Mouse (Mus musculus): ENCODE results near the gene Zdhhc1.

The Zdhhc1 gene

DNA sequence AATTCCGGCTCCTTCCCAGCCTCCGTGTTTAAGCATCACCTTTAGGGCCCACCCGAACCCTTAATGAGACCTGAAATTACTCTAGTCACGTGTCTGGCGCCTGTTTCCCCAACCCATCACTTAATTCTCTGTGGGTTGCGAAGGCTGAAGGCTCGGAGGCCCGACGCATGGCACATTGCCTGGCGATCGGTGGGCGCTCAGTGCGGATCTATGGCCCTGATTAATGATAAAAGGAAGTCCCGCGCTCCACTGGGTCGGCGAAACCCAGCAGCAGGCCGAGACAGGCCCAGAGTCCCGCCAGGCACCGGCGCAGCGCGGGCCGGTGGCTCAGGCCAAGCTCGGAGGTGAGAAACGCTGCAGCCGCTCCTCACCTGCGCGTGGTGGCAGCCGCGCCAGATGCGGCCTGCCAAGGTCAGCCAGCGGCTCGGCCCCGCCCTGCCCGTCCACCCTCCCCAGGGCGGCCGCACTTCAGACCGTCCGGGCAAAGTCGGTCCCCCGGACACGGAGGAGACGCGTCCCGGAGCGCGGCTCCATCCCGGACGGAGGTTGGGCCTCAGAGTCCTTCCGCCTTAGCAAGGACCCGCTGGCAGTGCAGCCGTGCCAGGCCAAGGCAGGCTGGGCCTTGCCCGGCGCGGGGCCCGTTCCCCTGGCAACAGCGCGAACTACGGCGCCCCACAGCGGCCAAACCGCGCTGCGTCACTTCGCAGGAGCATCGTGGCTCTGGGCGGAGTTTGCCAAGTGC, at the start of gene Zdhhc1:
TSS of gene Zdhhc1 (minus strand) at position 464 of the 742 bp plus-strand sequence.
- DNase-seq (ENCODE audit: low spot score), result peak; percentile 88

DNA sequence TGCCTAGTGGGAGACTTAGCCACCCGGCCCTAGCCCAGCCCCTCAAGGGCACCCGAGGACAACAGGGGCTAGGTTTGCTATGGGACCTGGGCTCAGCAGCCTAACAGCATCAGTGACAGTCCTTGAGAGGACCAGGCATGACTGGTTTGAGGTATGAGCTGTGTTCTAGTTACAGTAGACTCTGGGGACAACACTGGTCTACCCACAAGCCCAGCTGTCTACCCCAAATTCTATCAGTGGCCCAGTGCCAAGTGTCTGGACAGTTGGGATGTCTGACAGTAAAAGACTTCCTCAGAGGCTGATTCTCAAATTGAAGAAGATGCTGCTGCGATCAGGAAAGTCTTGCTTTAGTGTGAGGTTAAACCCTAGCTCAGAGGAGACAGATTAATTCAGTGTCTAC, 48.5 kb upstream of the Zdhhc1 start:
- no peak for DNase-seq (ENCODE audit: low spot score)

DNA sequence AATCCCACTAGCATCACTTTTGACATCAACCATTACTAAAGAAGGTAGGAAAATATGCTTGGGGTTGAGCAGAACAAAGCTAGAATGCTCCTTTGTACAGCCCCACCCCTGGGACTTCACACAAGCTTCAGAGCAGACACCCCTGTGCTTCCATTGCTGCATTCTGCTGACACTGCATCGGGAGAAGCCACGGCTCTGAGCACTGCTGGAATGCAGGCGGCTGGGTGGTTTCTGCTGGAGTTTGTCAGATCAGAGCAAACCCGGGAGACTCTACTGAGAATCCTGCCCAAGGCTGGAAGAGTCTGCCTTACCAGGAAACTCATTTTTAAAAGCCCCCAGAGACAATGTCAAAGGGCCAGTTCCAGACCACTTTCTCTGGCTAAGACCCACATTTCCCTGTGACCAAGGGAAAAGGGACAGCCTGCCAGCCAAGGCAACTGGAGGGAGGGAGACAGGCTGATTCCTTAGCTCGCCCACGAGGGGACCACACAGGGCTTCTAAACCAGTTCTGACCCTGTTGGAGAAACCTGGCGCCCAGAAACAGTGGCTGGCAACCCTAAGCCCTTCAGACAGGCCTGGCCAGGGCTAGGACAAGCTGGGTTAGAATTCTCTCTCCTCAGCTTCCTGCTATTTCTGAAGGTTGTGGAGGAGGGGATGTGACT, 48.0 kb upstream of the Zdhhc1 start:
- no peak for DNase-seq (ENCODE audit: low spot score)

DNA sequence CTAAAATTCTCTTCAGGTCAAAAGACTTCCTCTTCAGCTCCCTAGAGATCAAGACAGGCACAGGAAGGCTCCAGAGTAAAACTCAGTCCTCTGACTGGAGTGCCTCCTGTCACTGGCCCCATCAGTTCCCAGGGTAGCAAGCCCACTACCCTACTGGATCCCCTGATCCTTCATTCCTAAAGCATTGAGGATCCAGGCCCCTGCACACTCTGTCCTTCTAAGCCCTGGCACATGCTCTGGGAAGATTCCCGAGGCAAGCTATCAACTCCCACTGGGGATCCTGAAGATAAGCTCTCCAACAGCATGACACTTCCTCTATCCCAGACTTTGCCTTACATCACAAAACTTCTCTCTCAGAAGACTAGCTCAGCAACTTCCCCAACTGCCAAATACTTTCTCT, 47.0 kb upstream of the Zdhhc1 start:
- no peak for DNase-seq (ENCODE audit: low spot score)

DNA sequence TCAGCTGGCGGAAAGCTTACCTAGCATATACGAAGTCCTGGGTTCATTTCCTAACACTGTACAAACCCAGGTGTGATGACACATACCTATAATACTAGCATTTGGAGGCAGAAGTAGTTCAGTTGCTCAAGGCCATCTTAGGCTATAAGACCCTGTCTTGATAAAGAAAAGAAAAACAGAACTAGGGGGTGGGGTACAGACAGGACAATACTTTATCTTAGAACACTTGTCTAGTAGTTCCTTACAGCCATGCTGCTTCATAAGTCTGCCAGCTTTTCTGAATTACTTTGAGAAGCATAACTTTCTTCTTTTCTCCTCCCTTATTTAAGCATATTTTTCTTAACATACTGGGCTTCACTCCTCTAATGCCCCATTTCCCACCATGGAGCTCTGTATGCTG, 46.1 kb upstream of the Zdhhc1 start:
- DNase-seq (ENCODE audit: low spot score), result no peak

DNA sequence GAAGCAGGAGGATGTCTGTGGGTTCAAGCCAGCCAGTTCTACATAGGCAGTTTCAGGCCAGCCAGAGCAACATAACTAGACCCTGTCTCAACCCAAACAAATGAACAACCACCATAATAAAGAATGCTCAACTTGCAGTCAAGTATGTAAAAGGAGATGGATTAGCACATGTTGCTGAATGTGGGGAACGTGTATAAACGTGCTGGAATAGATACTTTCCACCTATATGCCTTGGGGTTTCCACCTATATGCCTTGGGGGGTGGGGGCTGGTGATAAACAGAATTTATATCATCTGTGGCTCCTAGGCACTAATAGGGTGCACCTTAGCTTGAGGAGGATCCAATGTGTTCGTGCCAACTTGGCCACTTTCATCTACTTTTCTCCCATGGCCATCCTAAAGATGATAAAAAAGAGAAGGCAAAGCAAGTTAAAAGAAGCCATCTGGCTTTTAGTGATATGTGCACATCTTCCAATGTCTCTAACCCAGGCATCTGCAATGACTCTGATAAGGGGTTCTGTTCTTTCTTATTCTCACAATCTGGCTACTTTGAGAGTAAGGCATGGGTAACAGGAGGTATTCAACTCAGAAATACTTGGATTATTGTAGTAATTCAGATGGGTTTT, 45.4 kb upstream of the Zdhhc1 start:
- DNase-seq (ENCODE audit: low spot score), result no peak

DNA sequence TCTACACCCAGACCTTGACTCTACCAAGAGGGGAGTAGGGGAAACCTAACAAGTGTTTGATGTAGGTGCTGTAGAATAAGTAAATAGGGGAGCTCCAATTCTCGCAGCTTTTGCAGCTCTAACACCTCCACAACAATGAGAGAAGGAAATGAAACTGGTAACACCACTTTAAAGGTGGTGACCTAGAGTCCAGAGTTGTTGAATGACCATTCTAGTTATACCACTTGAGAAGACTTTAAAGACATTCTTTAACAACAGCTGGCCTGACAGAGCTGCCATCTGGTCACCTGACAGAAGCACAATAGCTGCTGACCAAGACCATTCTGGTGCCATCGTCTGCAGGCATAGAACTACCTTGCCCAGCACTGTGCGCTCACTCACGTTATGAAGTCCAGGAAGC, 42.2 kb upstream of the Zdhhc1 start:
- DNase-seq (ENCODE audit: low spot score), result no peak

DNA sequence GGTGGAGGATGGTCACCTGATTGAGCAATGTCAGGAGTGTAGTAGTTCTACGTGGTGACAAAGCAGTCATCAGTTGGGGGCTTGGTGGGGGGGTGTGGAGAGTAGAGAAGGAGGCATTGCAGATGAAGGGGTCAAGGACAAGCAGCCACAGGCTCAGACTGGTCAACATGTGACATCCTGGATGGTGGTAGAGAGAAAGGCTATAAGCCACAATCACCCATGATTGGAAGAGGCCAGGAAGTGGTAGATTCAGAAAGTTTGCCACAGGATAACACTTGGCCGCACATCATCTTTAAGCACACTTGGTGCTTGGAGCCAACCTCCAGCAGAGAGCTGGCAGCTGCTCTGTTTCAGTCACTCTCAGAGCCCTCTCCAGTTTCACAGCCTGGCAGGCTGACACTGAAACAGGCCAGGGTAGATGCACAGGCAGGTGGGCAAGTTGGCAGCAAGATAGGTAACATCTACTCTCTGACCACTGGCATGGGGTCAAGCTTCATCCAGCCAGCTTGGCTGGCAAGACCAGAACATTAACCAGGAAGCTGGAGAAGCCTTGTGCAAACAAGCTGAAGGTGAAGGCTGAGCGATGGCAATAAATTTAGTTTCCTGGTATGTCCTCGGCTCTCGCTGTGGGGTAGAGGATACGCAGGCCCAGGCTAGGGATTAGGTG, 40.4 kb upstream of the Zdhhc1 start:
- no peak for DNase-seq (ENCODE audit: low spot score)

DNA sequence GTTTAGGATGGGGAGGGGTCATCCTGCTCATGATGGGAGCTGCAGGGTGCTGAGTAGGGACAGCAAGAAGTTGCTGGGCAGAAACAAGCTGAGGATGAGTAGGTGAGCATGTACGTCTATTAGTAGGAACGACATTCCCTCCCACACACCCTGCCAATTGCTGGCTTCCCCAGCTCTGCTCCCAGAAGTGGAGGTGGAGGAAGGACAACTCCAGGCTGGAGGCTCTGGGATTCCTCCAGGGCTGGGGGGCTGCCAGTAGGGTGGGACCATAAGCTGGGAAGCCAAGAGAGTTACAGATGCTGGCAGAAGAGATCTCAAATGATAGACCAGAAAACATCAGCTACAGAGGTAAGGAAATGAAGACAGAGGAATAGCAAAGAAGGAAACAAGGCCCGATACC, 39.8 kb upstream of the Zdhhc1 start:
- no peak for DNase-seq (ENCODE audit: low spot score)

DNA sequence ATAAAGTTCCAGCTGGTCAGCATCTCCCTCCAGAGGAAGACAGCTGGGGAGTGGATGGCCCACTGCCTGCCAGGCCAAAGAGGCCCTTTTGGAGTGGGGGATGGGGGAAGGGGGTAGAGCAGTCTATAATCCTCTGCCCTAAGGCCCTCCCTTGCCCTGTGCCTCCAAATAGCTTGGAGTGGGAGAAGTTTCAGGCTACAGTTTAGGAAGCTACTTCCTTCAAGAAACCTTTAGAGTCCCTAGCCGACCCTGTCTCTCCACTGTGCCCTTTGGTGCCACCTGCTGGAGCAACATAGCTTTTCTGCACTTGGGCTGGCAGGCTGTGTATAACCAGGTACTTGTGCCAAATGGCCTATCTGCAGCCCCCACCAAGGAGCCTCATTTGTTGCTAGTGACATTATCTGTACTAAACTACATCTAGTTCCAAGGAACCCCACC, 37.2 kb upstream of the Zdhhc1 start:
- peak; percentile 64 for DNase-seq (ENCODE audit: low spot score)

DNA sequence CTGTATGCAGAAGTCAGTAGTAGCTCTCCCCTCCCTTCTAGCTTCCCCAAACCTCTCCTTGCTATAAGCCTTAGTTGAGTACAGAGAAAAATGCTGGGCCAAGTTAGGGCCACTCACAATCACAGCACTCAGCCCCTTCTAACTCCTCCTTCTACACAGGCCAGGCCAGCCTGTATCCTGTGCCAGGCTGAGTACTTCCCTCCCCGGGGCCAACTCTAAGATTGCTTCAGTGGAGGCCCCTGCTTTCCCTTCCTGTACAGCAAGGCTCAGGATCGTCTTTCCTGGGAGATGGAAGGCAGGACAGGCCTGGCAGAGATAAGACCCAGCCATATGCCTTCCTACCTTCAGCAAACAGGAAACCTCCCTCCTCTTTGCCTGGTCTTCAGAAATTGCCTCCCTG, 36.7 kb upstream of the Zdhhc1 start:
- DNase-seq (ENCODE audit: low spot score), result no peak

DNA sequence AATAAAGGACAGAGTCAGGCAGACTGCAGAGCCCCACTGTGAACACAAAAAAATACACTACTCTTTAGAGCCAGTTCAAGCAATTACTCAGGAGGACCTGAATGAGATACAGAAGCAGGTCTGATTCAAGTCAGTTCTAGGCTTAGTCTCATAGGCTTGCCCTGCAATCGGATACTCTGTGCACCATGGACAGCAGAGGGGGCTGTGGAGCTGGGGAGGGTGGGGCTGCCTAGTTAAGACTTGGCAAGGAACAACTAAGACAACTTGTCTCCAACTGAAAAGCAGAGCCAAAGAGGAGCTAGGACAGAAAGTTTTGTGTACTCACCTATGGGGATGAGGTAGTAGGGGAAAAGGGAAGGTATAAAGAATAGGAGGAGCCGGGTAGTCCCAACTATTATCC, 35.1 kb upstream of the Zdhhc1 start:
- no peak for DNase-seq (ENCODE audit: low spot score)

DNA sequence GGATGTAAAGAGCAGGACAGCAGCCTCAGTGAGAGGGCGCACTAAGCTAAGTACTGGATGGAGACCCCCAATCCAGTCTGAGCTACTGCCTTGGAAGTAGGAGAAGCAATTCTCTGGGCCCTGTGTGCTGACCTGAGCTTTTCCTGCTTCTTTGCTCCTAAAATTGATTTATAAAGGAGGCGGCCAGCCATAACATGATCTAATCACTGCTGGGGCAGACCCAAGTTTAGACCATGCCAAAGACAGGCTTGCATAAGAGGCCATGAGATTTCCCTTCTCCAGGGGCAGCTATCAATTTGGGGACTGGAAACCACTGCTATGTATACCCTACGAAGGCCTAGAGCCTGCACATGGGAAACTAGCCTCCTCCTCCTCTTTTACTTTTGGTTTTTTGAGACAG, 32.6 kb upstream of the Zdhhc1 start:
- DNase-seq (ENCODE audit: low spot score), result no peak

DNA sequence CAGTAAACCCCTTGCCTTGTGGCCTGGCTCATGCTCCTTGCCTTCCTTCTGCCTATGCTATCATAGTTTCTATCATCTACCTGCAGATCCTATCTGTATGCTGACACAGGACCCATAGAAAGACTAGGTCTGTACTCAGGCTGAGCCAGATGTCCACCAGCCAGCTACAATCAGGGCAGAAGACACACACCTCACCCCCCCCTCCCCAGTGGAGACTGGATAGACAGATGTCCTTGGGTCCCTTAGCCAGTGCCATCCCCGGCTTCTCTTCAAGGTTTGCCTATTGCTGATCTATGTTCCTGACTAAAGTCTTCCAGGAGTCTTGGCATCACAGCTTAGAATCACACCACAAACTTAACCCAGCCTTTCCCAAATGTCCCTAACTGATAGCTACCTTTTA, 31.5 kb upstream of the Zdhhc1 start:
- DNase-seq (ENCODE audit: low spot score), result no peak

DNA sequence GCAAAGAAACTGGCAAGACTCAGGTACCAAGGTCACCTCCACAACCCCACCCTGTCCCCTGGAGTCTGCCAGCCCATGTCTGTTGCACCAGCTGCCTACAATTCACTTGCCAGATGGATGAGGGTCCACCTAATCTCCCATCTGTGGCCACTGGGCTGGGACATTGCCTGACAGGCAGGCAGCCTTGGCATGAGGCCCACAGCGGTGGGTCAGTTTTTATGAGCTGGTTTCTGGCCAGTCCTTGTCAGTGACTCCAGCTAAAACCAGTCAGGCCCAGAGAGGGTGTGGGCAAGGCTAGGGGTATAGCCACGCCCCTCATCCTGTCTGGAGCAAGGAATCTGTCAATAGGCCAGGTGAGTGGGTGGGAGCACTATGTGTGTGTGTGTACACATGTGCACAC, 30.4 kb upstream of the Zdhhc1 start:
- DNase-seq (ENCODE audit: low spot score), result no peak

DNA sequence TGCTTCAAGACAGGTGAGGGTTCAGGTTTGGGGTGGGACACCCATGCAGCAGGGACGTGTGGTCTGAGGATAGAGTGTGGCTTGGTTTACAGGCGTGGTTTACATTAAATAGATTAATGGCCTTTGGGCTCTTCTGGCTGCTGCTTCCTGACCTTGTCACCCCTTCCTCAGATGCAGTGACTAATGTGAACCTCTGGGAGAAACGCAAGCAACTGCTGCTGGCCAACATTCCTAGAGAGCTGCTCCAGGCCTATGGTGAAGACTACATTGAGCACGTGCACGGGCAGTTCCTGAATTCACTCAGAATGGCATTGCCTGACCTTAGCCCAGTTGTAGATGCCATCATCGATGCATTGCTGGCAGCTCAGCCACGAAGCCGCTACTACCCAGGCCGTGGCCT, 26.2 kb upstream of the Zdhhc1 start:
- no peak for DNase-seq (ENCODE audit: low spot score)

DNA sequence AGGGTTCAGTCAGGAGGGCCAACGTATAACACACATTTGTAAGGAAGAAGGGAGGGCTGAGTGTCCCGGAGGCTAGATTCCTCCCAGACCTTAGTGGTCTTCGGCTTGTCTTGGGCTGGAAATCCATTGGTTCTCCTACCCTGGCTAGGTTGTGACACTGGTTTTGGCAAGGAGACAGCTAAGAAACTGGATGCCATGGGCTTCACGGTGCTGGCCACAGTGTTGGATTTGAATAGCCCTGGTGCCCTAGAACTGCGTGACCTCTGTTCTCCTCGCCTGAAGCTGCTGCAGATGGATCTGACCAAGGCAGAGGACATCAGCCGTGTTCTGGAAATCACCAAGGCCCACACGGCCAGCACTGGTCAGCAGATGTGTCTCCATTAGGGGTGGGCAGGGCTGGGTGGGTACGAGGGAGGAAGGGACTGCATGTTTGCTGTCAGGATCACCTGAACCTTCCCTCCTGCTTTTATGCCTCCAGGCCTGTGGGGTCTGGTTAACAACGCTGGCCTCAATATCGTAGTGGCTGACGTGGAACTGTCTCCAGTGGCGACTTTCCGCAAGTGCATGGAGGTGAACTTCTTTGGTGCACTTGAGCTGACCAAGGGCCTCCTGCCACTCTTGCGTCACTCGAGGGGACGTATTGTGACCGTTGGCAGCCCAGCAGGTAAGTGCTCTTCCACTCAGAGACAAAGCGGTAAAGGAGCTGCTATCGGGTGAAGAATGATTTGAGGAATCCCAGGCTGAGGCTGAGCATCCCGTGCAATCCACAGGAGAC, 25.5 kb upstream of the Zdhhc1 start:
- DNase-seq (ENCODE audit: low spot score), result no peak

DNA sequence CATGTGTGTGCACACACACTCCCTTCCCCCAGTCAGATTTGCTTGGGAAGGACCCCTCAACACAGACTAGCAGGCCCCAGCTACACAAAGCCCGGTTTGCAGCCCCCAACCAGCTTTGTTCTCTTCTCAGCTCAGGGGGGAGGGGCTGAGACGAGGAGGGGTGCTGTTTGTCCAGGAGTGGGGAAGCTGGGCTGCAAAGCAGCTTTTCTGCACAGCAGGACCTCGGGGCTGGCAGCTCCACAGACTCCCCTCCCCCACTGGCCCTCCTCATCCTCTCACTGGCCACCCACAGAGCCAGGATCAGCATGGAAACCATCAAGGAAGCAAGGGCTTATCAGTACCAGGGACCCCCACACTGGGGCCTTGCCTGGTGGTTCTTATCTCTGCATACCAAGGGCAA, 24.4 kb upstream of the Zdhhc1 start:
- DNase-seq (ENCODE audit: low spot score), result no peak

DNA sequence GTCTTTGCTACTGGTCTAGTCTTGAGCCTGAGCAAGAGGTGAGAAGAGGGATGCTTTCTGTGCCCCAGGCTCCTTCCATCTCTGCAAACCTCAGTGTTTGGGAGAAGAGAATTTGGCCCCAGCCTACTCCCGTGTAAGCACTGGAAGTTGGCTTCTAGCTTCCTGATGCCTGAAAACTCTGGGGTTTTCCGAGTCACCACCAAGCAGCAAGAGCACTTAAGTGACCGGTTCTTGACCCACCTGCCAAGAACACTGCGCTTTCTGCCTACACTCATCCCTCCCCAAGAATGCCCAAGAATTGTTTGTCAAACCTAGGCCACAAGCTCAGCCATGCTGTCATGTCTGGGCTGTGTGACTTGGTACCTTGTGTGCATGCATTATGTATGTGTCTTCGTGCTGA, 23.8 kb upstream of the Zdhhc1 start:
- no peak for DNase-seq (ENCODE audit: low spot score)

DNA sequence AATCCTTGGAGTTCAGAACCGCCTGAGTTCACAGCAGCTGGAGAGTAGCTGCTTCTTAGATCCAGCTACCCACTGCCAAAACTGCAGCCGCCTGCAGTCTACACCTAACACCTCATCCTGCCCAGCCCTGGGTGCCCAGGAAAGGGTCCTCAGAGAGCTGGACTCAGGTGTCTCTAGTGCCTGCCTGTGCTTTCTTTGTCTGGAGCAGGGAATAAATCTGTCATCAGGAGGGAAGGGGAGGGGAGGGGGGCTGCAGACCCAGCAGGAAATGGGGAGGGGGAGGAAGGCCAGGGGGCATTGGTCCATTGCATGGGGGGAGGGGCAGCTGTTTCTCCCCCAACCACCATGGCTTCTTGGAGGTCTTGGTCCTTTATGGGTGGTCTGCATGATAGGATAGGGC, 22.9 kb upstream of the Zdhhc1 start:
- DNase-seq (ENCODE audit: low spot score), result no peak

DNA sequence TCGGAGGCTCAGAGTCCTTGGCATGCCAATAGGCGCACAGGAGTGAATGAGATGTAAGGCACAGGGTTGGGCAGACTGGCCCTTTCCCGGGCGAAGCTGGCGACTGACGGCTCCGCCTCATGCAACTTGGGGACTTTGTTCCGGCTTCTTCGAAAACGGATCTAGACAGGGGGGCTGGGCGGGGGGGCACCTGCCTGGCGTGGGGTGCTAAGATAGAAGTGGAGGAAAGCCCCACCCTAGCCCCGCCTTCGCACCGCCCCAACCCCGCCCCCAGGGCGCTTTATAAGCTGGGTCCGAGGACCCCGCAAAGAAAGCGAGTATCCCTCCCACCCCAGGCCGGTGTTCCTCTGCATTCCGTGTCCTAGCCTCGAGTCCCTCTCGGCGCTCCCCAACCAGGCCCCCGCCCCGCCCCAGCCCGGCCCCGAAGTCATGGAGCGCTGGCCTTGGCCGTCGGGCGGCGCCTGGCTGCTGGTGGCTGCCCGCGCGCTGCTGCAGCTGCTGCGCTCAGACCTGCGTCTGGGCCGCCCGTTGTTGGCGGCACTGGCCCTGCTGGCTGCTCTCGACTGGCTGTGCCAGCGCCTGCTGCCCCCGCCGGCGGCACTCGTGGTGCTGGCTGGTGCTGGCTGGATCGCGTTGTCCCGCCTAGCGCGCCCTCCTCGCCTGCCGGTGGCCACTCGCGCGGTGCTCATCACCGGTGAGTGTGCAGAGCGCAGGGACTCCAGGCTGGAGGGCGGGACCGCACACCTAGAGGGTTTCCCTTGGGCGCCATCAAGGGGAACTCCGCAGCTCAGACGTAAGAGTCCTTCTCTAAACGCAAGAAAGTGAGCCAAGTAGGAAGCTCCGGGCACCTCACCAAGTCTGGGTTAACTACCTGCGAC, 22.0 kb upstream of the Zdhhc1 start, which contains the start of gene Hsd11b2:
TSS of gene Hsd11b2 (plus strand) at position 320 of the 878 bp plus-strand sequence.
- no peak for DNase-seq (ENCODE audit: low spot score)

Measured in ovary, postnatal 10 days (tissue).